9 mouse cellular contexts compared by ENCODE assay signal in genomic region chr4:57914193-57915190, GRCm38 (mm10). TPM values are rescaled to one million over a fixed set of nuclear protein-coding genes. Genes with fewer than 3 reads are reported as not detected.
DNase-seq lines count a peak whose midpoint lies in the region; ATAC-seq and TF ChIP-seq lines count a peak whose summit lies in the region.
"Had no signal": no experiment of that assay in that cellular context is flagged by ENCODE, and none has a peak within 500 bp of the region (broad histone marks: within the 10 kb centered on the region; RNA-seq: fewer than 3 reads in every experiment).

No protein-coding gene starts in this region.

- no peak overlapping the region for H3K9ac ChIP-seq in liver, postnatal 0 days (replicated peaks)
- H3K9ac ChIP-seq in midbrain, embryonic 13.5 days (replicated peaks), result no peak overlapping the region
- H3K9ac ChIP-seq: neural tube, embryonic 13.5 days had no signal

- no peaks in the 10 kb centered on the region for H3K36me3 ChIP-seq in liver, postnatal 0 days (replicated peaks; ENCODE audit: insufficient read depth, low read length)
- H3K36me3 ChIP-seq in midbrain, embryonic 13.5 days, result no peaks in the 10 kb centered on the region
- H3K36me3 ChIP-seq: neural tube, embryonic 13.5 days had no signal

- TF ChIP-seq CTCF in layer of hippocampus, adult 2 months (conservative IDR thresholded peaks at IDR 0.05), result peak; percentile 28; the same call in 1 of the 2 replicates
- 0 out of 2 replicates have a peak, but pooled peaks have one; percentile 17 for TF ChIP-seq CTCF in liver, postnatal 0 days (IDR thresholded peaks at IDR 0.05; ENCODE audit: low read depth)

- H3K27ac ChIP-seq in layer of hippocampus, adult 2 months, result no peak overlapping the region
- H3K27ac ChIP-seq in liver, postnatal 0 days (ENCODE audit: low read depth), result no peak overlapping the region
- no peak overlapping the region for H3K27ac ChIP-seq in midbrain, embryonic 13.5 days
- H3K27ac ChIP-seq: neural tube, embryonic 13.5 days had no signal

- no peak for ATAC-seq in liver, postnatal 0 days
- ATAC-seq in midbrain, embryonic 13.5 days, result no peak

- 59% methylated on average over 9 of the region's 10 CpGs for WGBS in liver, postnatal 0 days (ENCODE audit: insufficient replicate concordance)
- WGBS in midbrain, embryonic 13.5 days, result 82% methylated on average over 10 of the region's 10 CpGs

- no peaks in the 10 kb centered on the region for H3K27me3 ChIP-seq in liver, postnatal 0 days (ENCODE audit: insufficient read depth, low read length)
- H3K27me3 ChIP-seq in midbrain, embryonic 13.5 days, result 0 out of 2 replicates have a peak, but pooled peaks cover 6% of the 10 kb centered on the region

- TF ChIP-seq EP300 in liver, postnatal 0 days (IDR thresholded peaks at IDR 0.05; ENCODE audit: low read depth), result no peak

- peak; percentile 29 for DNase-seq in adrenal gland, postnatal 10 days
- no peak for DNase-seq in adrenal gland, postnatal 25 days
- no peak for DNase-seq in layer of hippocampus, adult 2 months (ENCODE audit: low spot score in 2 of 2)
- DNase-seq in layer of hippocampus, adult 18-20 months (ENCODE audit: low spot score in 2 of 2), result no peak
- DNase-seq in cerebellum, adult 9-11 months, result peak; percentile 22
- DNase-seq in liver, postnatal 0 days, result no peak
- DNase-seq in thymus, postnatal 10 days (ENCODE audit: low spot score in 2 of 2), result no peak

- H3K4me3 ChIP-seq in layer of hippocampus, adult 2 months, result no peak overlapping the region
- H3K4me3 ChIP-seq in liver, postnatal 0 days (ENCODE audit: low read depth, low read length), result 0 out of 2 replicates have a peak overlapping the region, but pooled peaks have one; percentile 38
- H3K4me3 ChIP-seq in midbrain, embryonic 13.5 days (replicated peaks), result no peak overlapping the region
- H3K4me3 ChIP-seq: neural tube, embryonic 13.5 days had no signal

- H3K4me2 ChIP-seq in liver, postnatal 0 days (ENCODE audit: low read depth, low read length), result peak overlapping the region; percentile 60; the same call in 1 of the 2 replicates
- no peak overlapping the region for H3K4me2 ChIP-seq in midbrain, embryonic 13.5 days (replicated peaks)

- peaks cover 7% of the 10 kb centered on the region for H3K4me1 ChIP-seq in liver, postnatal 0 days (ENCODE audit: insufficient read depth)
- no peaks in the 10 kb centered on the region for H3K4me1 ChIP-seq in midbrain, embryonic 13.5 days (replicated peaks)

- no peaks in the 10 kb centered on the region for H3K9me3 ChIP-seq in liver, postnatal 0 days (ENCODE audit: low read length)
- H3K9me3 ChIP-seq in midbrain, embryonic 13.5 days, result no peaks in the 10 kb centered on the region
- H3K9me3 ChIP-seq: neural tube, embryonic 13.5 days had no signal

RNA-seq across cellular contexts. Expression of gene D630039A03Rik, which starts 1.6 kb away (rescaled TPM):
- 1 to 10 TPM; 6.3 to 6.7 TPM for total RNA-seq in adrenal gland, postnatal 10 days (2021)
- total RNA-seq in adrenal gland, postnatal 25 days (2021), result 9.2 and 10.0 TPM in 2 replicates
- under 1 TPM; 0.37 to 0.41 TPM for total RNA-seq in layer of hippocampus, adult 2 months (2021)
- total RNA-seq in layer of hippocampus, adult 18-20 months (2021), result under 1 TPM; 0.25 to 0.33 TPM
- polyA plus RNA-seq in liver, postnatal 0 days (2015; fragmentation: Nextera tagmentation; extraction: Ambion mirVana), result 1.5 and 1.6 TPM in 2 replicates
- not detected in 2 replicates for polyA plus RNA-seq in midbrain, embryonic 13.5 days (2015; fragmentation: Nextera tagmentation; extraction: Ambion mirVana)

RNA-seq across cellular contexts. Expression of gene Txn1, which starts 41.7 kb away (rescaled TPM):
- 100 to 1,000 TPM; 234 to 247 TPM for total RNA-seq in adrenal gland, postnatal 10 days (2021)
- 279 and 314 TPM in 2 replicates for total RNA-seq in adrenal gland, postnatal 25 days (2021)
- 10 to 100 TPM; 96.7 to 97.5 TPM for total RNA-seq in layer of hippocampus, adult 2 months (2021)
- 10 to 100 TPM; 95.7 to 97.6 TPM for total RNA-seq in layer of hippocampus, adult 18-20 months (2021)
- polyA plus RNA-seq in liver, postnatal 0 days (2015; fragmentation: Nextera tagmentation; extraction: Ambion mirVana), result 228 and 231 TPM in 2 replicates
- 279 and 303 TPM in 2 replicates for polyA plus RNA-seq in midbrain, embryonic 13.5 days (2015; fragmentation: Nextera tagmentation; extraction: Ambion mirVana)

Comparison
In these comparisons a context has a peak if more than half of its experiments do, and no peak if none do; other contexts are left out.
1. DNase-seq: peak in adrenal gland, postnatal 10 days (single experiment) and cerebellum, adult 9-11 months (single experiment); none in adrenal gland, postnatal 25 days (single experiment), layer of hippocampus, adult 2 months (0 of 2), layer of hippocampus, adult 18-20 months (0 of 2), liver, postnatal 0 days (single experiment) and thymus, postnatal 10 days (0 of 2).